Mouse (Mus musculus) G1E (cell line): ENCODE results near the gene Hist1h2ah. TPM values are rescaled to one million over a fixed set of nuclear protein-coding genes. Genes with fewer than 3 reads are reported as not detected.

Experiments used
- ATAC-seq: 2 replicates; pipeline ENCODE4 v1.8.0; 2016; ENCODE audit warnings: mild to moderate bottlenecking; ENCODE audit not compliant: insufficient number of reproducible peaks, poor library complexity, low FRiP score, severe bottlenecking; ENCODE audit errors: extremely low read depth
- DNase-seq: peaks from one replicate; pipeline ENCODE4 v3.0.0; 2012; ENCODE audit warnings: low spot score
- H3K27me3 ChIP-seq: 2 replicates; pipeline ENCODE4 v1.6.1; 2012; ENCODE audit warnings: mild to moderate bottlenecking, low read length, inconsistent platforms; ENCODE audit not compliant: insufficient read depth
- H3K36me3 ChIP-seq: replicated peaks from 2 replicates; pipeline ENCODE3; 2012; ENCODE audit warnings: mild to moderate bottlenecking, inconsistent platforms
- H3K4me1 ChIP-seq: 2 replicates; pipeline ENCODE4 v1.6.1; 2012; ENCODE audit warnings: low read depth, low read length, inconsistent platforms, mixed read lengths; ENCODE audit not compliant: insufficient read depth
- H3K4me3 ChIP-seq: 2 replicates; pipeline ENCODE4 v1.5.1; 2012; ENCODE audit warnings: low read depth, mild to moderate bottlenecking, inconsistent platforms, low read length, moderate library complexity, mixed read lengths
- H3K9me3 ChIP-seq: replicated peaks from 2 replicates; pipeline ENCODE4 v1.6.1; 2012; ENCODE audit warnings: inconsistent platforms
- CTCF ChIP-seq: IDR thresholded peaks from 2 replicates; pipeline ENCODE4 v1.5.1; 2012; ENCODE audit warnings: low read depth, low read length, inconsistent platforms, mixed read lengths
- GATA1 ChIP-seq: IDR thresholded peaks from 2 replicates; pipeline ENCODE4 v1.6.1; 2012; ENCODE audit warnings: borderline replicate concordance, low read length, inconsistent platforms, mixed read lengths
- GATA2 ChIP-seq: IDR thresholded peaks from 2 replicates; pipeline ENCODE4 v1.6.1; 2012; ENCODE audit warnings: low read depth, low read length, inconsistent platforms, borderline replicate concordance
- POLR2AphosphoS5 ChIP-seq: IDR thresholded peaks from 2 replicates; pipeline ENCODE4 v1.6.1; 2012; ENCODE audit warnings: low read depth, low read length, inconsistent platforms; ENCODE audit not compliant: insufficient replicate concordance
- TAL1 ChIP-seq: conservative IDR thresholded peaks from 2 replicates; pipeline ENCODE4 v1.6.1; 2012; ENCODE audit warnings: low read depth, low read length, inconsistent platforms, mixed read lengths
- polyA plus RNA-seq: library from polyadenylated mRNA; stranded (reverse); fragments of >175 nt; gene quantifications from 2 replicates; pipeline ENCODE4 v1.2.3, GENCODE M21; 2012
- total RNA-seq, 2 experiments: library from RNA; stranded (forward) in 1 of 2; stranded (reverse) in 1 of 2; fragments of 200-1000 nt in 1 of 2; fragments of >200 nt in 1 of 2; fragmentation: Nextera tagmentation in 1 of 2; gene quantifications; 2 replicates each; pipeline ENCODE4 v1.2.3; 2014 to 2017

The Hist1h2ah gene
- total and polyA plus RNA-seq, 3 experiments: 177 to 5,681 (median 2,043) TPM

DNA sequence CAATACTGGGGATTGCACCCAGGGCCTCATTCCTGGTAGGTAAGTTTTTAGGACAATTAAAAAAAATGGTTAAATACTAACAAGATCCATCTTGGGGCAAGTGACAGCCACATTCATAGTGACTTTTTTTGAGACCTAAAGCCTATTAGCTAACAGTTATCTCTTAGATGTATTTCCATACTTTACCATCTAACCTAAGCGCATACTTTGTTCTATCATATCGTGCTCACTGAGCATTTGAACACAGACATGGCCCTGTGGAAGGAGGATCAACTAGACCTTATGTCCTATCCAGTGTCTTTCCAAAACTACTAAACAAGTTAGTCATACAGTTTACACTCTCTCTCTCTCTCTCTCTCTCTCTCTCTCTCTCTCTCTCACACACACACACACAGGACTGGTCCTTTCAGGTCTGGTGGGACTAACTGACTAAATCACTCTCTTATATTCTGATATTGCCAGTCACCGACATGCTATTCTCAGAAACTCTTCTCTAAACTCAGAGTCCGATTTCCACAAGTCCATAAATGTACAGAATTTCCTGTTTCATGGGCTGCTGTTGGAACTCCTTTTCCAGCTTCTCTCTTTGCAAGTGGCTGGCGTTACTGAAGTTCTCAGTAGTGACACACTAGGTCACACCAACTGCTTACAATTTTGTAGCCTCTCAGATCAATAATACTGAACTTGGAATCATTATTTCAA, 1.5 kb downstream of the Hist1h2ah start:
- H3K27me3 ChIP-seq: no peaks in the 10 kb centered on the region
- H3K4me3 ChIP-seq: no peak overlapping the region
- no peaks in the 10 kb centered on the region for H3K9me3 ChIP-seq
- peaks cover 43% of the 10 kb centered on the region for H3K4me1 ChIP-seq
- no peak for ATAC-seq
- no peak for DNase-seq
- no peaks in the 10 kb centered on the region for H3K36me3 ChIP-seq
- TF ChIP-seq GATA1 (no peak), POLR2AphosphoS5 (peak; percentile 93; the same call in 1 of the 2 replicates)

DNA sequence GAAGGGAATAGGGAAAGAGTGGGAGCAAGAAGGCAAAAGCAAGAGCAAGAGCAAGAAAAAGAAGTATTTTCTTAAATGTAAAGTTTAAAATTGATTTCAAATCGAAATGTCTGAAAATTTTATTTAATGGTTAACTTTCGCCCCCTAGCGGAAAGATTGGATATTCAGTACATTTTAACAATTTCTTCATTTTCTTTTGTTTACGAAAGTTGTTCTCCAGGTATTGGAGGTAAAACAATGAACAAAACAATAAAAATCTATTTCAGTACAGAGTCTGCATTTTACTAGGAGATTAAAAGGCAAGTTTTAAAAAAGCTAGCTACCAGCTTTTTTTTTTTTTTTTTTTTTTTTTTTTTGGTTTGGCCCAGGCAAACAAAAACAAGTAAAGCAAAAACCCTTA, 4.9 kb downstream of the Hist1h2ah start:
- Histone ChIP-seq H3K4me3 (no peak overlapping the region), H3K9me3 (no peaks in the 10 kb centered on the region), H3K4me1 (peaks cover 45% of the 10 kb centered on the region), H3K36me3 (no peaks in the 10 kb centered on the region), H3K27me3 (0 out of 2 replicates have a peak, but pooled peaks cover 3% of the 10 kb centered on the region)
- no peak for ATAC-seq
- TF ChIP-seq POLR2AphosphoS5: no peak
- TF ChIP-seq GATA1: no peak
- TF ChIP-seq GATA2: no peak
- TF ChIP-seq CTCF: no peak
- no peak for TF ChIP-seq TAL1
- no peak for DNase-seq

DNA sequence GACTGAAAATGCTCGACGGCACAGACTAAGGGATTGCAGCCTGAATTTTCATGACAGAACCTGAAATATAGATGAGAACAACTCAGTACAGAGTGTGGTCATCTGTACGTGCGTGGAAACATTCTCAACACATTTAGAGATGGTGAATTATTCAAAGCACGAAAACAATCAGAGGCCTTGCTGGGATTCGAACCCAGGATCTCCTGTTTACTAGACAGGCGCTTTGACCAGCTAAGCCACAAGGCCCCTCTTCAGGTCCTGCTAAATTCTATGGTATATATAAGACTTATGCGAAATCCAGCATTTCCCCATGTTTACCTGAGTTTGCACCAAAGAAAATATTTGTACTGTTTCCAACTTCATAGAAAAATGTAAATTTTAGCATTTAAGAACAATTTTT, 5.4 kb downstream of the Hist1h2ah start:
- DNase-seq (no peak), ATAC-seq (no peak)
- Histone ChIP-seq H3K9me3 (no peaks in the 10 kb centered on the region), H3K27me3 (0 out of 2 replicates have a peak, but pooled peaks cover 3% of the 10 kb centered on the region), H3K4me1 (peaks cover 44% of the 10 kb centered on the region), H3K4me3 (no peak overlapping the region; the same call in 1 of the 2 replicates), H3K36me3 (no peaks in the 10 kb centered on the region)
- no peak for TF ChIP-seq POLR2AphosphoS5
- no peak for TF ChIP-seq CTCF
- TF ChIP-seq TAL1: no peak
- TF ChIP-seq GATA2: no peak
- TF ChIP-seq GATA1: no peak

DNA sequence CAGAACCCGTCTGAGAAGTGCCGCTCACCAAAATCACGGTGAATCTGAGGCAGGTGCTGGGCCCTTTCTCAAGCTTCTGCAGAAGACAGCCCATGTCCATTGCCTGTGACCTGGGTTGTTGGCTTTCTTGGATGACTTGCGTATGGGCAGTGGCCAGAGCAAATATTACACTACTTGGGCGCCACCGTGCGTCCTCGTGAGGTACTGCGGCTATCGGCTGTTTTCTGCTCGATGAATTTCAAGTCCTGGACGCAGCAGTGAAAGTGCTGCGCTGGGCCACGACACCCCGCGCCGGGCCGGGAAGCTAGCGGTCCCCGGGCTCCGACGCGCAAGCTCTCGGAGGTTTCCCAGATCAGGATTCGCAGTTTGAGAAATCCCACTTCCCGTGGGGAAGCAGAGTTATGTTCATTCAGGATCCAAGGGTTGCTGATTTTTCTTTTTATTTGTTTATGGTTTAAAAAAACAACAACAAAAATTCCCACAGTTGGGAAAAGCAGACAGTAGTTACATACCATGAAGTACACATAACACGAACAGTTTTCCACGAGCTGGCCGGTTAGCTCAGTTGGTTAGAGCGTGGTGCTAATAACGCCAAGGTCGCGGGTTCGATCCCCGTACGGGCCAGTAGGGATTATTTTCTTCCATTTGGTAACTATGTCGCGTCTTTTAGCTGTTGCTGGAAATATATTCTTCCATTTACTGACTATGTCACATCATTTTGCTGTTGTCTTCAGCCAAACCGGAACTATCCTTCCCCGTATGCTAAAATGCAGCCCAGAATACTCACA, 6.5 kb downstream of the Hist1h2ah start:
- H3K9me3 ChIP-seq: no peaks in the 10 kb centered on the region
- peaks cover 39% of the 10 kb centered on the region for H3K4me1 ChIP-seq
- 0 out of 2 replicates have a peak, but pooled peaks cover 3% of the 10 kb centered on the region for H3K27me3 ChIP-seq
- H3K4me3 ChIP-seq: peak overlapping the region; percentile 71
- no peaks in the 10 kb centered on the region for H3K36me3 ChIP-seq
- DNase-seq (peak; percentile 35), ATAC-seq (peak; percentile 69)
- TF ChIP-seq TAL1: no peak
- peak; percentile 74 for TF ChIP-seq CTCF
- no peak for TF ChIP-seq GATA1
- no peak for TF ChIP-seq GATA2

DNA sequence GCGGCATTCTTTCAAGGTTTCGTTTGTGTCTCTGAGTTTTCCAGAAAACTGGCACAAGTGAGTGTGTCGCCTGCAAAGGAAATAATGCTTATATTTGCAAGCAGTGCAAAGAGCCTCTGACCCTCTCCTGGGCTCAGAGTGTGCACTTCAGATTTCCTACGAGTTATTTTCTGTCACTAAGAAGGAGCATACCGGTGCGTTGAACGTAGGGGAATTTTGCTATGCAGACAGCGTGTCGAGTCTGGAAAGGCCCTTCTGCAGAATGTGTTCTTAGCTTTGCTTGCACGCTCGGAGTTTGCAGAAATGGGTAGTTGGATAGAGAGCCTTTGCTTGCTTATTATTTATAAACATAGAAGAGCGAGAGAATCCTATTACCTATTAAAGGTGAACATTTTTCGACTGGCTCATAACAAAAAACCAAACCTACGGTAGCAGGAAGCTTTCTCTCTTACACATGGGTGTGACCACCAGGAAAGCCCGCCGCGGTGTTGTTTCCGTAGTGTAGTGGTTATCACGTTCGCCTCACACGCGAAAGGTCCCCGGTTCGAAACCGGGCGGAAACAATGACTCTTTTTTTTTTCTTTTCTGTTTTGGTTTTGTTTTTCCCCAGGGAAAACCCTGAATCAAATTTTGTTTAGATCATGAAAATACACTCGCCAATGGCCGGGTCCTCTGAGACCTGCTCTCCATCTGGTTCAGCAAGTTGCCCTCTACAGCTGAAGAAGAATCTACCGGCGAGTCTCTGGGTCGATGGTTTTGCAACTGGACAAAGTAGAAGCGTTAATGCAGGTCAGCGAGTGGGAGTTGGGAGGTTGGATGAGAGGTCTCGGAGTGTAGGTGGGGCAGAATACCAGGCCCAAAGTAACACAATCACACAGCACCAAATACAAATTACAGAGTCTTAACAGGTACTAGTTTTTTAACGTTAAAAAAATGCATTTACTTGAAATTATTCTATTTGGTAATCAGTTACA, 9.0 kb downstream of the Hist1h2ah start:
- no peaks in the 10 kb centered on the region for H3K9me3 ChIP-seq
- no peak for TF ChIP-seq POLR2AphosphoS5
- no peak for TF ChIP-seq CTCF
- TF ChIP-seq TAL1: no peak
- TF ChIP-seq GATA2: no peak
- TF ChIP-seq GATA1: no peak

More for the DNA sequence above, 9.0 kb downstream of the Hist1h2ah start:
- H3K4me3 ChIP-seq: peak overlapping the region; percentile 70
- peaks cover 31% of the 10 kb centered on the region for H3K4me1 ChIP-seq
- ATAC-seq (no peak), DNase-seq (no peak)
- no peaks in the 10 kb centered on the region for H3K36me3 ChIP-seq
- 0 out of 2 replicates have a peak, but pooled peaks cover 3% of the 10 kb centered on the region for H3K27me3 ChIP-seq
